Mouse (Mus musculus) lung, postnatal 14 days (tissue): ENCODE results near the gene Col28a1.
A peak's percentile ranks its signal among the peaks of the same experiment; 100 is the strongest.

Experiments used
- DNase-seq: peaks from one replicate; pipeline ENCODE4 v3.0.0; 2021

The Col28a1 gene

DNA sequence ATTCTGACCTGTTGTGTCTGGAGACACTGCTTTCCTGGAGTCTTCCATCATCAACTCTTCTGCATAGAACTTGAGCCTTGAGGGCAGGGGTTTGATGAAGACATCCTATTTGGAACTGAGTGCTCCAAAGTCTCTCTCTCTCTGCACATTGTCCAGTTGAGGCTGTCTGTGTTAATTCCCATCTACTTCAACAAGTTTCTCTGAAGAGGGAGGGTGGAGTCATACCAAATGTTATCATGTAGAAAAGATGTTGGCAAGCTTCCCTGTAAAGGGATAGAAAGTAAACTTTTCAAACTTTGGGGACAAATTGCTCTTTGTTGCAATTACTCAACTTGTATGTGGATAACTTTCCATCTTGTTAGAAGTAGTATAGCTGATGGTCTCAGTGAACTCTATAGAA, at the start of gene Col28a1:
Gene Col28a1, minus strand, starts transcription at position 101 of the 400 bp plus-strand sequence.
- DNase-seq: no peak

DNA sequence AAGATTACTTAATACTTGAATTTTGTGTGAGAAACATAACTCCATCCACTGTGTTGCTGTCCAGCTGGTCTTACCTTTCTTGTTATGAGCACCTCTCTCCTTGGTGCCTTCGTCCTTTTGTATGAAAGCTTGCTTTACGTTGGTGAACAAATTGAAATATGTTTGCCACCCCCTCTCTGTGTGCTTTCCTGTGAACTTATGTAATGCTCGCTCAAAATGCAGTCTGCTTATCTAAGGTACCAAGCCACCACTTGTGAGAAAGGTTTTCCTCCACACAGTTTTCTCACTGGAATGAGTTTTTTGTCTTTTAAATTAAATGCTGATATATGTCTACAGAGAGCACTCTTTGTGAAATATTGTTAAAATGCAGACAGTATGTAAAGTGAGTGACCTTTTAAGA, 36.2 kb upstream of the Col28a1 start:
- no peak for DNase-seq

DNA sequence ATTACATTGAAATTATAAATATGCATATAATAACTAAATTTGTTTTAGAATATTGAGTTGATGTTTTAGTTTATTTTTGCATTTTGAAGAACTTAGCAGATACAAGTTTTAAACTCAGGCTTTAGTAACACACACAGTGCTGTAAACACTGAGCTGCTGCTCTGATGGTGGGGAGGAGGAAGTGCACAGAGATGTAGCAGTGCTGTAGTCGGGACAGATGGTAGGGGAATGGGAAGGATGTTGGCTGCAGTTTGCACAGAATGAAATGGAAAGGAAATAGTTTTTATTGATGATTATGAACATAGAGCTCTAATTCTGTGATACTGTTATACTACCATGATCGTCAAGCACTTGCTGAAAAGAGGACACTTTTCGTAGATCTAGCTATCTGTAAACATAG, 34.6 kb upstream of the Col28a1 start:
- no peak for DNase-seq

DNA sequence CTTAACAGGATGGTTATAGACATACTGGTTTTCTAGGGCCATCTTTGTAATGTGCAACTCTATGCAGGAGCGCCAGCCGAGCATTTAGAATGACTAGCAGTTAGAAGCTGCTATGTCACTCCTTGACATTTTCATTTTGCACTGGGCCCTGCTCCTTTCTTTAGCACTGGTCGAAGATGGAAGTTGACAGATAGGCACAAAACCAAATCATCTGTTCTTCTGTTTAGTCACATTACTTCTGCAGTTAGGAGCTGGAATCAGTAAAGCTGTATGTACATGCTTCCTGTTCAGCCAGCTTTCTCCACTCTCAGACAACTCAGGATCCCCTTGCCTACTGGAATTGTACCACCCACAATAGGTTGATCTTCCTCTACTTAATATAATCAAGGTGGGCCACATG, 18.2 kb upstream of the Col28a1 start:
- DNase-seq: no peak

DNA sequence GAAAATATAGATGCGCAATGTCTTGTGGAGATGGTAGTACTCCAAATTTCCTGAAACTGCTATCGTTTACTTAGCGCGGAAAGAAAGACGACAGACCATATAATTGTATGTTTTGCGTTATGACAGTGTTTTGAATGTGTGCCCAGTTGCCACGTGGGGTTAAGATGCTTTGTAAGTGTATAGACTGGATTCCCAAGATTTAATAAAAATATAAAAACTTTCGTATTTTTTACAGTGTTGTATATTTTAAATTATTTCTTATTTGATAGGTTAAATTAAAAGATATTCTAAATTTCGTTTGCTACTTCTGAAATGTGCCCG, 17.4 kb upstream of the Col28a1 start:
- peak; percentile 18 for DNase-seq

DNA sequence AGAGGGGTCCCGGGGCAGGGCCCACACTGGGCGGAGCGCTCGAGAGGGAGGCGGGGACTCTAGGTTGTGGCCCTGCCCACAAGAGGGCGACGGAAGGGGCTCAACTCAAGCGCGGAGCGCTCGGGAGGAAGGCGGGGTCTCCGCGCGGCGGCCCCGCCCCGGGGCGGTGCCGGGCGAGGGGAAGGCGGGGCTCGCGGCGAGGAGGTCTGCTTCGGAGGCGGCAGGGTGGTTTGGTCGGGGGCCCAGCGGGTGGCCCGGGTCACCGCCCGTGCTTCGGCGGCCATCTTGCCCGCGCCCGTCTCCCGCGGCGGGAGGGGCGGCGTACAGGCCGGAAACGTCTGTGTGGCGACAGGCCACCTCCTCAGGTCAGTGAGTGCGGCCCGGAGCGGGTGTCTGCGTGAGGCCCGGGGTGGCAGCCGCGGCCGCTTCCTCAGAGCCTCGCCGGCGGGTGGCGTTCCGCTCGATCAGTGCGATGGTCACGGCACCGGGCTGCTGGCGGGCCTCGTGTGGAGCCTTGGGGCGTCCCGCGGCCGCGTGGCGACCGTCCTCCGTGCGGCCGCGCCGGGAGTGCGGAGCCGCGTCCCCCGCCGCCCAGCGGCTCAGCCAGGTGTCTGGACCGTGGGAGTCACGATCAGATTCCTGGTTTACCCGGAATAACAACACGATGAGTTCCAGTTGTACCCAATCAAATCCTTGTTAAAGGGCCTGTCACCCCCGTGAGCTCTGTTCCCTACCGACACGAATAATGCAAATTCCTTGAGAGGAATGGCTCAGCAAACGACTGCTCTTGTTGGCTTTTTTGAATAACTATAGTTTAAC, 16.8 kb upstream of the Col28a1 start, which contains the start of gene Mios:
Gene Mios, plus strand, starts transcription at position 176 of the 819 bp plus-strand sequence.
- DNase-seq: peak; percentile 87

DNA sequence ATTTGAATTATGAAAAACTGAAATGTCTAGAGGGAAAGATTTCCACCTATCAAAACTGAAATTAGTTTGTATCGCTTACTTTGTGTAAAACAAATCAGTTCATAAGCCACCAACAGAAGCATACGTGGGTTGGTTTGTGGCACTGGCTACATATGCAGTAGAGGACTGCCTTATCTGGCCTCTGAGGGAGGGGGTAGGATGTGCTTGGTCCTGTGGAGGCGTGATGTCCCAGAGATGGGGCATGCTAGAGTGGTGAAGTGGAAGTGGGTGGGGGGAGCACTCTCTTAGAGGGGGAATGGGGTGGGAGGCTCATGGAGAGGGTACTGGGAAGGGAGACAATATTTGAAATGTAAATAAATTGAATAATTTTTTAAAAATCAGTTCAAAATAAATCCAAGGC, 2.5 kb downstream of the Col28a1 start:
- DNase-seq: no peak

DNA sequence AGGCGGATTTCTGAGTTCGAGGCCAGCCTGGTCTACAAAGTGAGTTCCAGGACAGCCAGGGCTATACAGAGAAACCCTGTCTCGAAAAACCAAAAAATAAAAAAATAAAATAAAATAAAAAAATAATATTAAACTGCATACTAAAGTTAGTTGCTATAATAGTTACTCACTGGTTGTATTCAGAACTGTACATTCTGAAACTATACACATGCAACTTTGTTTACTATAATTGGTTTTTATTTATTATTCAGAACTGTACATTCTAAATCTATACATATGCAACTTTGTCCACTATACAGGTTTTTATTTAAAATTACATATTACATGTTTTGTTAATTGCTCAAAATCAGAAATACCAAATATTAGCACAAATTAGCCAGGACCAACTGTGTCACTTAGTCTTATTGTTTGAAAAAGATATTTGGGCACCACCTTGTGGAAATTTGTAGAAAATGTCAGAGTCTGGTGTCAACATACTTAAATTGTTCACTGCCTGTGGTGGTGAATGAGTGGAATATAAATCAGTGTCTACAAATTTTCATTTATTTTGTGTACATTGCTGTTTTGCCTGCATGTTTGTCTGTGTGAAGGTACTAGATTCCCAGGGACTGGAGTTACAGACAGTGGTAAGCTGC, 3.7 kb downstream of the Col28a1 start:
- no peak for DNase-seq

DNA sequence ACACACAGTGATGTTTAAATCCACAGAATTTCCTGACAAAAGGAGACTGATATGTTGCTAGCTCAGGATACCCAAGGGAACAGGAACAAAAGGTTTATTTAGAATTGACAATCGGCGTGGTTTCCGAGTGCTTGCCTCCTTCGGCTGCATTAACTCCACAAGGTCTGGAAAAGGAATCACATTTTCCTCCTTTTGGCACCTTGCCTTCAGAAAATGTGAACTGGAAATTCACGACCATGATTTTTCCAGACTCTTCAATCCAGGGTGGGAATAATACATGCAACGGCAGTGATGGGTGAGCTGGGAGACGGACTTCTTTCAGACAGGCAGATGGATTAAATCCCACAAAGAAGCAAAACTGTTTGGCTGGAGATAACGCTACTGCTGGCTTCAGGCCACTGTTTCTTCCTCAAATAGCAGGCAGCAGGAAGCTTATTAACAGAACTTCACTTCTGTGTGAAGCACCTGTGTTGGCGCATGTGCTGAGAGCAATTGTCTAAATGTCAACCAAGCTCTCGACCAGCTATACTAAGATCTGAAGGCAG, 13.9 kb downstream of the Col28a1 start:
- peak; percentile 1 for DNase-seq

DNA sequence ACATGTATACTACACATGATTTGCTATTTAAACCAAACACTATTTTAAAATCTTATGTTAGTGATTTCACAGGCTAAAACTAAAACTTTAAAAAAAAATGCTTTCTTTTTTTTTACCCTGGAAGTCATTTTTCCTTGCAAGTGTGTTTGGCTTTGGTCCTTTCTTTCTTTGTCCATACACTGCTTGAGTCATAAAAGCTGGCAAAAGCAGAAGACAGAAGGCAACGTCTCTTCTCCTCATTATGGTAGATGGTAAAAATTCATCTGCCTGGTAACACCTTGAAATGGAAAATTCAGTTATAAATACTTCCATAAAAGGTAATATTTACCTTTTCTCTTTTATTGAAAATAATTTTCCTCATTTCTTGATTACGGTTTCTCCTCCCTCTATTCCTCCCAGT, 16.3 kb downstream of the Col28a1 start:
- no peak for DNase-seq

DNA sequence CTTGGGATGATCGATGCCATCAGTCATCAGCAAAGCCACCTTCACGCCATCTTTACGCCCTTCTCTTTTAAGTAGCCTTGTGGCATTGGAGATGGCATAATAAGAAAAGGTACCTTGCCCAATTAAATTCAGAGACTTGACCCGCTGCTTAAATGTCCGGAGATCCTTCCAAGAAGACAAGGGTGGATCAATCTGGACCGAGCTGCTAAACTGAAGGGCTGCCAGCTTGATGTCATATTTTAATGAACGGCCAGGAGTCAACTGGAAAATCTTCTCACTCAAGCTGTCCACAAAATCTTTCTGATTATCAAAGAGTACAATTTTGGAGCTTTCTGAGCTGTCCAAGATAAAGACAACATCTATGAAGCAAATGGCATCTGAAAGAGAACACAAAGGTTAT, 17.1 kb downstream of the Col28a1 start:
- no peak for DNase-seq

DNA sequence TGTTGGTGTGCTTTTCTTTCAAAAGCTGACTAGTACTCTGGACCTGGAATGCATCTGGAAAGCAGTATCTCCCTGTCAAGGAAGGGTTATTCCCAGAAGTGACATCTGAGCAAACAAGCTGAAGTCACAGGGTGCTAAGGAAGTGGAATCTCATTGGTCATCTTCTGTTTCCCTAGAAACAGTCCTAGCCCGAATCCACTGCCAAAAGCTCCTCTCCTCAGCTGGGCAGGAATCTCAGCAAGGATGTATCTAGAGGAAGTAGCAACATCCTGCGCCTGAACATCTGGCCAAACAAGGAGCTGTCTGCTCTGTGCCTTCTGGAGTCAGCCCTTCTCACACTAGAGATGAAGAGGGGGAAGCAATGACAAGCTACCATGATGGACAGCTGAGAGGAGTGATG, 18.4 kb downstream of the Col28a1 start:
- DNase-seq: no peak

DNA sequence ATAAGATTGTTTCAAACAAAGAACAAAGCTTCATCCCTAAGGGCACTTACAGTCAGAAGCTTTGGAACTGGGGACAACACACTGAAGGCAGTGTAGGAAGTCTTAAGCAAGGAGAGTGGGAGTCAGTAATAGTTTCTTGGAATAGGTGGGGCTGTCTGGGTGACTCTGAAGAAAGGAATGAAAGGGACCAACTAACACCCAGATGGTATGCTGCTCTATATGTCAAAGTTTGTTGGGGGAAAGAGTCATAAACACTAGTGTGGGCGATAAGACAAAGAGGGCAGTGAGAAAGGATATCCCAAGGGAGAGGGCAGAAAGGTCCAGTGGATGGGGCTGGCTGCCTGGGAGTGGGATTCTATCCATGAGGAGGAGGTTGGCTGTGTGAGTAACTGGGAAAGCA, 20.3 kb downstream of the Col28a1 start:
- DNase-seq: no peak

DNA sequence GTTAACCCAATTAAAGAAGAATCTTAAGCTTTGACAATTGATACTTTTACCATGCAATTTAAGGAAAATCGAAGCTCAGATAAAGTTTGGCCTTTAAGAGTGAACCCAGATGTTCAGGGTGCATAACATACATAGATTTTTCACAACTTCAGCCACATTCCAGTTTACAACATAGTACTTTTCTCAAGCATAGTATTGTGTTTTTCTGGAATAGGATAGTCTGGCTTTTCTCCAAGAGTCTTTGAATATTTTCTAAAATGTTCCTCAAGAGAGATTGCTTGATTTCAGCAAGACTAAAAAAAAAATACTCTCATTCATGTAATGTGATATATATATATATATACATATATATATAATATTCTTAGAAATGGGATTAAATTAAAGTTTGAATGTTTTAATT, 27.7 kb downstream of the Col28a1 start:
- no peak for DNase-seq

DNA sequence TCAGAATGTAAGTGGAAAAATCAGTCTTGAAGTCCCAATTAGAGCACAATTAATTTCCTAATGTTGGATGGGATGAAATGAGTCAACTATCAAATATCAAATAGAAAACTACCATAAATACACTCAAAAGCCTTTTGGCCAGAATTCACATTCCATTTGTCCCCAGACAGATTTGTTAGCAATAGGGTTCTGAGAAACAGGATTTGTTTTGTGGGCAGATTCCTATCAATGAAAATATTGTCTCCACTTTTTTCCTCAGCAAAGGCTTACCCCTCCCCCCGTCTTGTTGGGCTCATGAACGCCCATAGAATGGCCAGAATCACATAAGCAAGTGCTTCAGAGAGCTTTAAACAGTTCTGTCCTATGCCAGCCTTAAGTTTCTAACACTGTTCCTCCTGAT, 32.4 kb downstream of the Col28a1 start:
- DNase-seq: no peak

DNA sequence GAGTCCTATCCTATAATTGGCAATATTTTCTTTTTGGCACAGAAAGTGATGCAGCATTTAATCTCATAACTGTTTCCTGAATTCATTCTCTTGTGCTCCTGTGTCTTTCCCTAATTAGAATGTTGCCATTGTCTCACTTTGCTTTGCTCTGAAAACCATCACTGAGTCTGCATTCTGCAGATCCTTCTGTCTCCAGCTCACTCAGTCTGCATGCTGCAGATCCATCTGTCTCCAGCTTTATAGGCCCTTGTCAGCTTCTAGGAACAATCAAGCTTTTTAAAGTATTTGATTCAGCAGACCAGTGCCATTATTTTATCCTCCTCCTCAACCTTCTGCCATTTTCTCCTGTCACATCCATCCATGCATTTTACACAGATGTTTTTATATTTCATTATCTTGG, 35.3 kb downstream of the Col28a1 start:
- DNase-seq: no peak

DNA sequence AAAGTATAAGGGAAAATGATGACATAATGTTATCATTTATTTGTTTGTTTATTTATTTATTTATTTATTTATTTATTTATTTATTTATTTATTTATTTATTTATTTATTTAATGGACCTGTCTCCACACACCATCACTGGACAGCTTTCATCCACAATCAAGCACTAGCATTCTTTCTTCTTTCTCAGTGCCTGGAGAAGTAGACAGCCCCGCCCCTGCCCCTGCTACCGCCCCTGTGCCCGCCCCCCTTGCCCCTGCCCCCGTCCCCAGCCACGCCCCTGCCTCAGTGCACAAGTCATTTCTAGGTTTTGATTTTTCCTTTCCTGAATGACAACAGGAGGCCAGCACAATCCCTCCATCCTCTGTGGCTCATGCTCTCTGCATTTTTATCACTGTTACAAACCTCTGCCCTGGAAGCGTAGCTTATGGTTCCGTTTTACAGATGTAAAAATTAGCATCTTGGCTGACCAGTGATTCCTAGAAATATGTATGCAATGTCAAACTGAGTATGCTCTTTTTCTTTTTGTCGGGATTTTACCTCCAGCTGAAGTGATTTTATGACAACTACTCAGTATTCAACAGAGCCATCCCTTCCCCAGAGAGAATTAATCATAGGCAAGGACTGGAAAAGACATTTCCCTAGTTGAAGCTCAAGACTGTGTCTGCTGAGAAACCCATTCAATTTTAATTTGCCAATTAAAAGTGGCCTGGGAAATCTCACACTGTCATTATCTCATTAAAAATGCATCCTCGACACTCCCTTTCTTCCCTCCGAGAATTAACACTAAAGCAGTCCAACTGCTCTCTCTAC, 39.7 kb downstream of the Col28a1 start:
- no peak for DNase-seq

DNA sequence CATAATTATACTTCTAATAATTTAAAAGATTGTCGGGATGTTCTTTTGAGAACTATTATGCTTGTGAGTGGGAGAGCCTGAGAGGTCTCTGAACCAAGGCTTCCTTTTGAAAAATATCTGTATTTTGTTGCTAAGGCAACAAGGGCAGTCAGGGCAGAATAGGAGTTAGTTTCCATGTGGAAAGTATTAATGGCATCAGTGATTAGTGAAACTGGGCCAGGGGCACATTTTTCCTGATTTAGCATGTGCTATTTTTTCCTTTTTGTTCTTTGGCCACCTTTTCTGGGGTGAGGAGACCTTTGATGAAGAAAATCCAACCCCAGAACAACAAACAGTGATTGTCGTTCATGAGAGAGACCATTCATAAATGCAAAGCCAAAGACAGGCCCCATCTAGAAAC, 43.5 kb downstream of the Col28a1 start:
- no peak for DNase-seq

DNA sequence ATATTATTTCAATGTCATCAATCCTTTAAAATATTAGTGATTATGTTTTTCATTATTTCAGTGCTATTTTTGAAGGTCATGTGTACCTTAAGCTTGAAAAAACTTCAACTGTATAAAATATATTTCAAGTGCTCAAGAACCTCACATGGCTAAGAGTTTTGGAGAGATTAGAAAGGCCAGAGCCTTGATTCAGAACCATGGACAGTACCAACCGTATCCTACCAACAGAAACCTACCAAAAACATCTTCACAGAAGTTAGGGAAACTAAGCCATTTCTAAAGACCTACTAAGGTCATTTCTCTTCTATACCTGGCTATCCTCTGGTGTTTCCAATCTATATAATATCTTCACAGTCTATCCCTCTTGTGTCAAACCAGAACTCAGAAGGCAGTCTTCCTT, 50.5 kb downstream of the Col28a1 start:
- peak; percentile 20 for DNase-seq

DNA sequence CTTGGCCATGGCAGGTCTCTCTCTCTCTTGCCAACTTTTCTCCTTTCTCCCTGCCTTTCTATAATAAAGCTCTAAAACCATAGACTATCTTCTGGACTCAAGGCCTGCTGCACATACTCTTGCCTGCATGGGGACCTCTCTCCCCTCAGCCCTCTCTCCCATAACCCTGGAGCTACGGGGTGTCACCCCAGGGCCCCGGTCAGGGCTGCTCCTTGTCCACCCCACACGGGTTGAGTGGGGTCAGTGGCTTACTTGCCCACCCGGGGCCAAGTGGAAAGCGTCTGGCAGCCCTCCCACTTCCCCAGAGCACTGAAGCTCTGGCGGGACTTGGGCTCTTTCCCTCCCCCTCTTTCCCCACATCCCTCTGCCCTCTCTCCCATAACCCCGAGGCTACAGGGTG, 62.3 kb downstream of the Col28a1 start:
- no peak for DNase-seq

DNA sequence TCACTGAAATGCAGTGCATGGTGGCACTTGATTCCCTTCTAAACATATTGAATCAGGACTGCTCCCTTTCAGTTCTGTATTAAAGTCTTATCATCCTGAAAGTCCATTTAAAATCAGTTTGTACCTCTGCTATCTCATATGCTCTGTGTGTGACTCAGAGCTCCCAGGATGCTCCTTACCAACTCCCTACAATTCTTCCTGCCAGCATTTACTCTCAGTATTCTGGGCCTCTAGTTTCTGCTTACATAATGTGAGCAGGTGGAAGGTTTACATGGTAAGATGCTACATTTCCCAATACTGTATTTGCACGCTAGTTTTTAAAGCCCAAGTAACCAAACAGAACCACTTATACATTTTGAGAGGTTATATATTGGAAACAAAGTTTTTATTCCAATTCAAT, 64.3 kb downstream of the Col28a1 start:
- no peak for DNase-seq

DNA sequence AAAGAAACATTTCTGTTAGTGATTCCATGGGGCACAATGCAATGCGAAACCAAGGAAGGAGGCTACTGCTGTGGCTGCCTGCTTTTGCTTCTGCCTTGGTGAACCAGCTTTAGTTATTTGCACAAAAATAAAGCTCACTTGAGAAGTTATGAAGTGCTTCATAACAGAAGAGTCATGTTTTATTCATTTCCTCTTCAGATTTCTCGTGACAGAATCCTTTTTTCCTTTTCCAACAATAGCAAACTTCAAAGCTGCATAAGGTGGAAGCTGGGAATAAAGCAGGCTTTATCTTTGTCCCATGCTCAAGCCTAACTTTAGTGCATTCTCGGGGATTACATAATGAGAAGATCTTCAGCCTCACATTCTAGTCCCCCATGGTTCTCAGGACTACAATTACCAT, 65.9 kb downstream of the Col28a1 start:
- DNase-seq: no peak

DNA sequence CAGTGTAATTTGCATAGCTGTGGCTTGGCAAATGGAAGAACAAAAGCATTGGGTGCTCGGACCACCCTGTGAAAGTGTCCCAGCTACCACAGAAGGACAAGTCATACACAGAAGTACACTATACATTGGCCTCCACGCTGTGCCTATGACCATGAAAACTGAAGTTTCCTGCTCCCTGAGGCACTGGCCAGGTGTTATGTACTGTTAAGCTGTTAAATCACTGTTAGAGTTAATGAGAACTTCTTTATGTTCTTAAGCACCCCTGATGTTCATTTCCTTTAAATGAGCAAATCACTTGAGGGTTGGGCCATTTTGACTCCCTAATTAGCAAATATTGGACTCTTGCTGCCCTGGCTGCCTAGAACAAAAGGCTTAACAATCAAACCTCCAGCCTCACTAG, 73.3 kb downstream of the Col28a1 start:
- DNase-seq: no peak

DNA sequence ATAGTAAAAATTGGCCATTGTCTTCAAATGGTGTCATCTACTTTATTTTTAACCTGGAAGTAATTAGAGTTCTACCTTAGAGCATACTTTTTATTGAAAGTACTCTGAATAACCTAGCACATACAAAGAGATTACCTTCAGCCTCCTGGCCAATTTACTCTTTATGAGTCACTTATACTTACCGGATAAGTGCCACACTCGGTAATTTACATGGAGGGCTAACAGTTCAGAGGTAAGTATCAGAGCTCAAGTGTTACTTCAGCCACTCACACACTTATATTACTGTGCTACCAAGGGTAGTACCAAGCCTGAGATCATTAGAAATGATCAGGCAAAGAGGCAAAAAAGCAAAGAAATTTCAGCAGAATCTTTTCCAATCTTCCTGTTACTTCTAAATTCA, 73.8 kb downstream of the Col28a1 start:
- DNase-seq: no peak
